Mouse (Mus musculus): ENCODE measurements around the gene Gm37240.

Gene Gm37240

DNA sequence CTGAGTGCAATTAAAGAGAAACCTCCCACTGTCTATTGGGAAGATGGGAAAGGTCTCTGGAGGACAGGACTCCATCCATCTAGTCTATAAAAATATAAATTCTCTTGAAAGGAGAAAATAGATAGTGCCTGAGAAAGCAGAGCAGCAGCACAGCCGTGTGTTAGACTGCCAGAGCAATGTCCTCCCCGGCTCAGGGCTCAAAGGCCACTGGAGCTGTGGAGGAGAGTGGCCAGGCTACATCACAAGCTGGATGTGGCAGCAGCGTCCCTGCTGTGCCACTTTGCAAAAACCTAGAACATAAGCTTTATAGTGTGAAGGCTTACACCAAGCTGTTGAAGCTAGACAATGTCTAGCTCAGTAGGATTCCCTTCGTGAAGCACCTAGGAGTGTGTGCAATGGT is 138.0 kb downstream of the Gm37240 start:
- no peak for DNase-seq (ENCODE audit: low read depth)

DNA sequence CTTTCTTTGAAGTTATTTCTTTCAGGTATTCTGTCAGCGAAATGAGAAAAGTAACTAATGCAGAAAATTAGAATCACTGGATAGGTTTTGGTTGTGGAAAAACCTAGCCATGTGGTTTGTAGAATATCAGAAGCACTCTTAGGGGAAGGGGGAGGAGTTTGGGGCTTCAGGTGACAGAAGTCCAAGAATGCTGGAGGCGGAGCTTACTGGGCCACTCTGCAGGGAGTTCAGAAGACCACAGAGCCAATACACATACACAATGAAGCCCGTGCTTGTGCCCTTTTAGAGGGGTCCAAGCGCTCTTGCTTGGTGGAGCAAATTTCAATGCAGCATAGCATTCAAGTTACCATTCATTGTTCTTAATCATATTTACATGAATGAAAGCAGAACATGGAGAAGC is 138.5 kb downstream of the Gm37240 start:
- DNase-seq (ENCODE audit: low read depth) = no peak

DNA sequence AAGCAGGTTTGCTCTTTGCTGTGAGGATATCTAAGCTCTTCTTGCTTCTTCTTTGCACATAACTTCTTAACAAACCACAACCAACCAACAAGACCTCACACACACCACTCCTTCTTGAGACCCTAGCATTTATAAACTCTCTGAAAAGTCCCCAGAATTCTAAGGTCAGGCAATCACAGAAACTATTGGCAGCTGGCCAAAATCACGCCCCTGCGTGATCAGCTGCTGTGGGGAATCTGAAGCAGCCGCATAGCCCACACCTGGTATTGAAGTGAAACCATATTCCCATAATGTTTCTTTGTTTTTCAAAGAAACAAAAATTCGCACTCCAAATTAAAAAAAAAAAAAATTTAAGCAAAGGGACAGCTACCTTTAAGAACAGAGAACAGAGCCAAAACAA is 141.2 kb downstream of the Gm37240 start:
- DNase-seq (ENCODE audit: low read depth) = no peak

DNA sequence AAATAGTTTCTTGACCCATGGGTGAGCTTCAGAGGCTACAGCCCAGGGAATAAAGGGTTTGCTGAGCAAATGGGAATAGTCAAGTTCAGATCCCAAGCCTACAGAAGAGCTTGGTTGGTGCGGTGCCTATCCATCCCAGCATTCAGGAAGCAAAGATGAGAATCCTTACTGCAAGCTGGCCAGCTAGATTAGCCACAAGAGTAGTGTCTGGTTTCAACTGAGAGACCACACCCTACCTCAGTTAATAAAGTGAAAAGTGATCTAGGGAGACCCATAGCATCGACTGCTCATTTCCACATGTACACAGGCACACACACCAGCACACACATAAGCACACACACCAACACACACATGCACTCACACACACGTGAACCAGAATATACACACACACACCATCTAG is 145.6 kb downstream of the Gm37240 start:
- no peak for DNase-seq (ENCODE audit: low read depth)

DNA sequence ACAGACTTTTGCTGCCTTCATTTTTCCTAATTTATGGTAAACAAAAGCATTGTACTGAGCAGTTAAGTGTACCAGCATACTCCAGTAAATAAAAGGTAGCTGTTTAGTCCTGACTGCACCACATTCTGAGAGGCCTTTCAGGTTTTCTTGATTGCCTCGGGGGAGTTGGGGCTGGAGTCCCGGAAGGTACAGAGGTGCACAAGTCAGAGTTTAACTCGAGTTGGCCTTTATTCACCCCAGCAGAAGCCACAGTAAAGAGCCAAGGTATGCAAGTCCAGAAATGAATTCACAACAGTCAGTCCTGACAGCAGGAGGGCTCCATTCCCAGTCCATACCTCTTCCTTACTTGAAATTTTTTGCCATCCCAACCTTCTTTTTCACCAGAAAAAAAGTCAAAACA is 148.7 kb downstream of the Gm37240 start:
- no peak for DNase-seq (ENCODE audit: low read depth)

DNA sequence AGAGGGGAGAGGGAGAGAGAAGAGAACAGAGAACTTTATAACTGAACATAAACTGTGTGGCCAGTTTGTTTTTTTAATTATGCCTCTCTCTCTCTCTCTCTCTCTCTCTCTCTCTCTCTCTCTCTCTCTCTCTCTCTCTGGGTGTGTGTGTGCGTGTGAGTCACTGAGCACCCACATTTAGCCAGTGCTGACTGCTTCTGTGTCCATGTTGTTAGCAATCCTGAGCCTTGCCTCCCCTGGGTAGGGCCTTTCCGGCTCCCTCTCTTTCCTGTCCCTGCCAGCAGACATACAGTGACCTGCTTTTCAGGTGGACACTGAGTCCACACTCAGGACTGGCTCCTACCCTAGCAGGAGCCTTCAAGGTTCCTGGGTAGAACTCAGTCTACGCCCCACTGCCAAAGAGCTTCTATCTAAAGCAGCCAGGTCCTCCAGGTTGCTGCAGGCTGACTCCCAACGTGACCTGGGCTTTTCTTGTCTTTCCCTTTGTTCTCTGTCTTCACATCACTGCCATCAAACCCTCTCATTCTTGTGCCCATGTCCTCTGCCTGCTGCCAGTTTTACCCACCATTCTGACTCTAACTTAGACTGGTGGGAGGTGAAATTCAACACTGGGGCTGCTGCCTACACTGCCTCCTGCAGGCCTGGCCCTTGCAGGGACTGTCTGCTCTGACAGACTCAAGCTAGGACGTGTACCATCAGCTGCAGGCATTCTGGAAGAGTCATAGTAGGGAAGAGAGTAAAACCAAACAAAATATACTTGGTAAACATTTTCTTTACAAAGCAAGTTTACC is 153.2 kb downstream of the Gm37240 start:
- DNase-seq (ENCODE audit: low read depth) = no peak

DNA sequence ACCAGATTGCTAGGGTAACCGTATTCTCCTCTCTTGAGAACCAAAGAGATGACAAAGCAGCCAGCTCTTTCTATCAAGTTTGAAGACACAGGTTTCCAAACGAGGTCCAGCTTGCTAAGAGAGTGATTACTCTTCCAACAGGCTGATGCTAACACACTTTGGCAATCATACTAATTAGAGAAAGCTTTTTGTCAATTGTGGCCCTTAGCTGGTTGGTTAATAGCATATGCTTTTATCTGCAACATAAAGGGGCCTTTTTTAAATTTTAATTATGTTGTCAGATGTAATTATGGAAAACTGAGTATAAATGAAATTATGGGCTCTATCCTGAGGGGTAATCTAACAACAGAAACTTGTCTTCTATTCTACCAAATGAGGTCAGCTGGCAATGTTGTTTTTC is 160.1 kb downstream of the Gm37240 start:
- DNase-seq (ENCODE audit: low read depth) = no peak

DNA sequence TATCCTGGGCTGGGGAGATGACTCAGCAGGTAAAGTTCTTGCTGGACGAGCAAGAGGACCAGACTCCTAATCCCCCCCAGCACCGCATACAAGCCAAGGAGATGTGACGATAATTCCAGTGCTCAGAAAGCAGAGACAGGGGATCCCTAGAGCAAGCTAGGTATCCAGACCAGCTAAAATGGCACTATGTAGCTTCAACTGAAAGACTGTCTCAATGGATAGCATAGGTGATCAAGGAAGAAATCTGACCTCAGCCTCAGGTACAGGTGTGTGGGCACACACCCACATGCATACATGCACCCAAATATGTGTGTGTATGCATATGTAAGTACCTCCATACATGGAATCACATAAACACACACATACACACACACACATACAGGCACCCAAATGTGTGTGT is 161.3 kb downstream of the Gm37240 start:
- DNase-seq (ENCODE audit: low read depth) = no peak

DNA sequence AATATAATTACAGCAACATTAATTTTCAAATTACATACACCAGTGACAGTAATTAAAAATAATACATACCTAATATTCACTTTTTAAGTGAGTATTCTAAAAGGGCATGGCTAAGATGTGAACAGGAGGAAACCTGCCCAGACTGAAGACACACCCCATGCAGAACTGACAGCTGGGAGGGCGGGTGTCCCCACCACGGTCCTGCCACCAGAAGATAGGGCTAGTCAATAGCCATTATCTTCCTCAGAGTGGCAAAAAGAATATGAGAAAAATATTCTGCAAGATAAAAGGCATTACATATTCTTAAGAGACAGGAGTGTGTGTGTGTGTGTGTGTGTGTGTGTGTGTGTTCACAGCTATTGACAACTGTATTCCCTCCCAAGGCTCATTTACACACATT is 162.2 kb downstream of the Gm37240 start:
- no peak for DNase-seq (ENCODE audit: low read depth)

DNA sequence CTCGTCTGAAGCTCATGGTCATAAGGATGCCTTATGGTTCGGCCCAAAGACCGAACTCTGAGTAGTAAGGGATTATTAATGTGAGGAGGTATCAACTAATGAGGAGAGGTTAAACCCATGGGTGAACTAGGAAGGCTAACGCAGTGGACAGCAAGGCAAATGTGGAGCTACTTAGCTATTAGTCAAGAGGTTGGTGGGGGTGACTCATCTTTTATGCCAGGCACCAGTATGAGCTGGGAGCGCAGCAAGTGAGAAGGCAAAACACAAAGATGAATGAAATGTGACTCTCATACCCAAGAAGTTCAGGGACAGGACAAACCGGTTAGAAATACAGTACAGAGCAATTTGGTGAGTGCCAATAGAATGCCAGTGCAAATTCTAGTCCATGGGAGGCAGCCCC is 164.7 kb downstream of the Gm37240 start:
- no peak for DNase-seq (ENCODE audit: low read depth)

DNA sequence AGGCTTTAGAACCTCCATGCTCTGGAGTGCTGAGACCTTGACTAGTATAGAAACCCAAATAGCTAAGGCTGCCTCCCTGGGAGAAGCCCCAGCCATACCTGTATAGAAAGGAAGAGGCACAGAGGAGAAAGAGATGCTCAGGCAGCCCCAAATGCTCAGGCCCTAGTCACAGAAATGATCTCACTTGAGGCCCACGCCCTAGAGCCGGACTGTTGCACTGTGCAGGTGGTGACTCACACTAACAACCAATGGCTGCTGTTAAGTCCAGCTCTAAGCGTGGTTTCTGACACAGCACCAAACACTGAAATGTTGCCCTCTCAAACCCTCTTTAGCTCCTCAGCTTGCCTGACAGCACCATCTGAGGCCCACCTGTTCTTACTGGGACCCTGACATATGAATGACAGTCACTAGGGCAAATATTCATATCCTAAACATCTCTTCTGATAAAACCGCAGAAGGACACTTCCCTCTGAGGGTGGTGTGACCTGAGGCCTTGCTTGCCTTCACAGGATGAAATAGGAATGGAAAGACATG is 171.5 kb downstream of the Gm37240 start:
- DNase-seq (ENCODE audit: low read depth) = peak; percentile 32

DNA sequence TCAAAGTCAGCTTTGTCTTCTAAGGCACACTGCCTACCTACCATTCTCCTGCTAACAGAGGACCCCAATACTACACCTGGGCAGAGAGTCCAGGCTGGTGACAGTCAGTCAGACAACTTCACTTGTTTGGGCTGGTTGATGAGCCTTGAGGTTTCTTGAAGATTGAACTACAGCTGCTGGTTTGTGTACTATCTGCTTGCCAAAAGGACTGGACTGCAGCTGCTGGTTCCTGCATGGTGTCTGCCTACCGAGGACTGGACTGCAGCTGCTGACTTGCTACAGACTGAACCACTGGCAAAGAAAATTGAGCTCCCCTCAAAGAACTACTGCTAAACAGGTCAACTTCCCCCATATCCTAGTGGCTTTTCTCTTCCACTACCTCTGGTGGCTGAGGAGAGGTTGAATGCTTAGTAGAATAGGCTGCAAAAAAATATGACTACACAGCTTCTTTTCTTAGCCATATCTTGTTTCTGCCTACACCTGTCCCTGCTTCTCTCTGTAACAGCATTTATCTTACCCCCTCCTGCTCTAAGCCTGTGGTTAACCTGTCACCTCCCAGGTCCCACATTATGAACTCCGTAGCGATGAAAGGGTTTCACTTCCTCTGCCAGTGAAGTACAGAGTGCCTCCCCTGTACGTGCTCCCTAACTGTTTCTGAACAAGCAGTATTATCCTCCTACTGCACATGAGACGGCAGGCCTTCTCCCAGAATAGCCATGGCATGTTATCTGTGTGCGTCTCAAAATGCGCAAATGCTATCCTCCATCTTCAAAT is 173.2 kb downstream of the Gm37240 start:
- DNase-seq (ENCODE audit: low read depth) = no peak

DNA sequence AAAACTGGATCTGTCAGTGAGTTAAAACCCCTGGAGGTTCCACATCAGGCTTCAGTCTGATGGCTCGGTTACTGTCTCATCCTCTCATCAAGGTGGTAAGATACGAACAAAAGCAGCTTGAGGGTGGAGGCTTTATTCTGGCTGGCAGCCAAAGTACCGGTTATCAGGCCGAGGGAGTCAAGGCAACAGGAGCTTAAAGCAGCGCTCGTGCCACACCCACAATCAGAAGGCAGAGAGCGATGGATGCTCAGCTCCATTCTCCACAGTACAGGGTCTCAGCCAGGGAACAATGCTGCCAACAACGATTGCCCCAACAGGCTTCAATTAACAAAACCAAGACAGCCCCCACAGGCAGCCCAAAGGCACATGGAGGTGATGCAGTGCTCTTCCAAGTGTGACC is 176.6 kb downstream of the Gm37240 start:
- DNase-seq (ENCODE audit: low read depth) = no peak

DNA sequence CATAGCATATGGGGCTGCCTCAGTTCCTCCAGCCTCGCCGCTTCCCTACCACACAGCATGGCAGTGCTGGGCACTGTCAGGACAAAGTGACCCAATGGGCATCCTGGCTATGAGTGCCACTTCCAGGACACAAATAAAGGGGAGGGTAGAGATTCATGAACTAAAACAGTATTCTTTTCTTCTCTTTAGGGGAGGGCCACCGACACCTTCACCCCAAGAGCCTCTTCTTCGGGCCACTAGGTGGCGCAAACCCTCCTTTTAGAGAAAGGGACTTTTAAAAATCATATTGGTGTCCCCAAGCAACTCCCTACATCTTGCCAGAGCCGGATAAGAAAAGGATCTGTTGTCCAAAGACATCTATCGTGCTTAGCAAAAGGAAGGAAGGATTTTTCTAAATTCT is 179.9 kb downstream of the Gm37240 start:
- DNase-seq (ENCODE audit: low read depth) = peak; percentile 35

DNA sequence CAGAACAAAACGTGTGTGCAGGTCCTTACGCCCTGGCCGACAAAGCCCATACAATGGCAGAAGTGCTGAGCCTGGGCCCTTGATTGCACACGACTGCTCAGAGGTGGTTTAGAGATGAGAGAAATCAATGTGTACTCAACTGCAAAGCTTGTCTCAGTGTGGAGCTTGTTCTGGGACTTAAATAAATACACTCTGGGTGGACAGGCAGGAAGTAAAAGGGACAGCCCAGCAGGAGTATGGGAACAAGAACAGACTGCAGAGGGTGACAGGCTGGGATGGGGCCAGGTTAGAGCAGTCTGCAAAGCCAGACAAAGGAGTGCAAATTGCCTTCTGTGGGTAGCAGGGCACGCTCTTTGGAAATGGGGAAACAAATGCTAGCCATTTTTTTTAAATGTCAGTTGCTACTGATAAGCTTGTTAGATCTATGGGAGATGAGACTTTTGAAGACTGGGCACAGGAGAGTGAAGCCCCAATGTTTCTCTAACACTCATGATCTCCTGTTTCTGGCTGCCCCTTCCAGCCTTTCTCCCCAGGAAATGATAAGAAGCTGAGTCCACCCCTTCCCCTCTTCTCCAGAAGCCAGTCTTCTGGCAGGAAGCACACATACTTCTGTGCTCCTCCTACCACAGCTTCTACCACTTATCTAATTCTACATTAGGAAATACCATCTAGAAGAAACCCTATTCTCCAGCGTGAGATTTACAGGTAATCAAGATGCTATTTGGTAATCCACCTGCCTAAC is 184.0 kb downstream of the Gm37240 start:
- DNase-seq (ENCODE audit: low read depth) = no peak

DNA sequence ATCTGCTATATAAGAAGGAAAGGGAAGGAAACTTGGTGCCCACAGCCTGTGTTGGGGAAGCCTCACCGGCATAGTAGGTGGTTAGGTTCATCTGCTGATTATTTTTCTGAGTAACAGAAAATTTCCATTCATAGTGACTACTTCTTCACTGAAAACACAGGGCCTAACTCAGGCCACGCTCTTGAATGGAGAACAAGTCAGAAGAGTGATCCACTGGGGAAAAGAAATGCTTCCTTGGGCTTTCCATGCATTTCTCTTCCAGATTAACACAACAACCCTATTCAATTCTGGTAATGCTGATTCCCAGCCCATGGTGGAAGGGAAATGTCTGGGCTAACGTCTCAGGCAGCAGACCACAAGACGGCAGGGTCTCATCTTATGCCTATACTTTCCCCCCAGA is 188.8 kb downstream of the Gm37240 start:
- no peak for DNase-seq (ENCODE audit: low read depth)

DNA sequence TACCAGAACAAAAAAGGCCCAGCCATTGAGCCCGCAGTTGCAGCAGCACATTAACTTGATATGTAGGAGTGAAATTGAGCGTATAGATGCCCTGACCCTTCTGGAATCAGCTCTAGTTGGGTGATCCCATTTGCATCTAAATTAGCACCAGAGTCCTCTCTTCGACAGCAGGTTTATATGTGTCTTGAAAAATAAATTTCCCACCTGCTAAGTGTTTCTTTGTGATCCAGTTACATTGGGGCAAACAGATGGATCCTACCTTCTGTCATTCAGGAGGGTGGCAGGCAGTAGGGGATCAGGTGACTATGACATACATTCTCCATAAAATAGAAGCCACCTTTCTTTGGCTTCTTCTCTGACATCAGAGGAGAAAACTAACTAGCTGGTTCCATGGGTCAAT is 192.3 kb downstream of the Gm37240 start:
- no peak for DNase-seq (ENCODE audit: low read depth)

DNA sequence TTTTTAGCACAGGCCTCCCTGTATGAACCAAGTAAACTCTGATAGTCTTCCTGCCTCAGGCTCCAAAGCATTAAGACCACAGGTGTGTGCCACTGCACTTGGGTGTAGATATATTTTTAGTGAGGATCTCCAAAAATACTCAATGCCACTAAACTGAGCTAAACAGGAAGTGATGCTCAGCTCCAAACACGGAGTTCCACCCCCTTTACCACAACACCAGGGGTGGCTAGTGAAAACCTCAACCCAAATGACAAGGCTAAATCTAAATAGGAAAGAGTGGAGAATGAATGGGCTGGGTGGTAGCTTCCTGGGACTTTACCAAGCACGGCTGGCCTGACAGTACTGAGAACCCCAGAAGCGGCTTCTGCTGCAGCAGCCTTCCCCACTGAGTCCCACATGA is 194.3 kb downstream of the Gm37240 start:
- DNase-seq (ENCODE audit: low read depth) = no peak

DNA sequence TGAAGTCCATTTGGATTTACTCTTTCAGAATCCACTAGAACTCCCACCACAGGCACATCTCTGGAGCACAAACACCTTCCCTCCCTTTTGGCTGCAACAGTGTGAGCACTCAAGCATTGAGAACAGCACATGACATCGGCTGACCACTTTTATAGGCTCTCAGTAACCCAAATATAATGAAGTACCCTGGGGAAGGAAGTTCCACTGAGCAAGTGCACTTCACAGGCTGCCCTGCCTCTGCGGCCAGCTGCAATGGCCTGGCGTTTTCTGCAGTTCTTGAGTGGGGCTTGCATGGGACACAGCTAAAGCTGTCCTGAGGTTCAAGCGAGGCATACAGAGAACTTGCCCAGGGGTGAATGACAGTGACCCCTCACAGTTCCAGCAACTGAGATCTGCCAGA is 196.2 kb downstream of the Gm37240 start:
- no peak for DNase-seq (ENCODE audit: low read depth)

DNA sequence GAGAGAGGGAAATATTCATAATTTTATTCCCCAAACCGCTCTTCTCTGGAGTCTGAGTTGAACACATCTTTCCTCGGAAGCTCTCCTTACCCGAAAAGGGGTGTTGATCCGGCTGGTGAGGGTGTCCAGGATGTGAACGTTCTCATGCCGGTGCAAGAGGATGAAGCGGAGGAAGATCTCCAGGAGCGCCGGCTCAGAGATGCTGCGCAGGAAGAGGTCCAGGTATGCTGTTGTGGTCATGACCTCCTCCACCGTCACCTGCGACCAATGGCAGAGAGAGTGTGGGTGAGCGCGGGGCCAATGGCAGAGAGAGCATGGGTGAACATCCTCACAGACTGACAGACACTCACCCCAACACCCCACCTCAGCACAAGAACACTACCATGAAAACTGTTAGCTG is 199.0 kb downstream of the Gm37240 start:
- DNase-seq (ENCODE audit: low read depth) = no peak

DNA sequence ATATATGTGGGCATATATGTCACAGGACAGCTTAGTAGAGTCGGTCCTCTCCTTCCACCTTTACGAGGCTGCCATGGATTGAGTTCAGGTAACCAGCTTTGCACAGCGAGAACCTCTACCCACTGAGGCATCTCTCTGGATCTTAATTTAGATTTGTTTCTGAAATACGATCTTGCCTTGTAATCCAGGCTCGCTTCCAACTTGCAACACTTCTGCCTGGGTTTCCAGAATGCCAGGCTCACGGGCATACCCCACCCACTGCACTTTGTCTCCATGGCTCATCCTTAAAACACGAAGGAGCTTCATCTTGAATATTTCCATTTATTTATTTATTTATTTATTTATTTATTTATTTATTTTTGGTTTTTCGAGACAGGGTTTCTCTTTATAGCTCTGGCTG is 202.0 kb downstream of the Gm37240 start:
- DNase-seq (ENCODE audit: low read depth) = no peak

DNA sequence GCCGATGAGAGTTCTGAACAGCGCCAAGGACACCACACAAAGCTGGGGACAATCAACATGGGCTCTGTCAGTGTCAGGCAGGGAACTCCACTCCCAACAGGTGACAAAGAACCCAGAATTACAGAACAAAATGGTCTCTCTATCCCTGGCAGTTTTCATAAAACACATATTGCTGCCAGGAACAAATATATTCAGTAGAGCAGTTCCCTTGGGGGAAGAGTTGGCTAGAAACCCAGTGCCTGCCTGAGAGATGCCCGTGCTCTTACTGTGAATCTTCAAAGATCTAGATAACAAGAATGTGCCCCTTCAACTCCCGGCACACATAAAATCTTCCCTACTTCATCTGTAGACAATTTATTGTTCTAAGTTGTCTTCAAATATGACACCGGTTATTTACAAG is 203.7 kb downstream of the Gm37240 start:
- DNase-seq (ENCODE audit: low read depth) = no peak

DNA sequence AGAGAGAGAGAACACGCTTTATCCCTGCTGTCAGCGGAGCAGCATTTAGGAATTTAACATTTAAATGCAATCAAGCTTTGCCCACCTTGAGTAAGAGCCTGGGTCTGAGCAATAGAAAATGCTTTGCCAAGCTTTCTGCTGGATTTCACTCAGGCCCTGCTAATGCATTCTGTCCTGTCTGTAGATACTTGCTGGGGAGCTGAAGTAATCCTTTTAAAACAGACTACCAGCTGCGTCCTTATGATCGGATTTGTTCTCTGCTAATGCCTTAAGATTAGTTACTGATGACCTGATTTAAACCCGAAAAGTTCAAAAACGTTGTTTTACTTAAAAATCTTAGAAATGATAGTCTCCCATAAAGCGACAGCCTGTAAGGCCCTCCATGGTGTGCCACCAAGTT is 206.2 kb downstream of the Gm37240 start:
- no peak for DNase-seq (ENCODE audit: low read depth)

All from fibroblast of lung, adult 2 months (primary cell).